8 mouse cellular contexts compared by ENCODE assay signal in the genomic region with DNA sequence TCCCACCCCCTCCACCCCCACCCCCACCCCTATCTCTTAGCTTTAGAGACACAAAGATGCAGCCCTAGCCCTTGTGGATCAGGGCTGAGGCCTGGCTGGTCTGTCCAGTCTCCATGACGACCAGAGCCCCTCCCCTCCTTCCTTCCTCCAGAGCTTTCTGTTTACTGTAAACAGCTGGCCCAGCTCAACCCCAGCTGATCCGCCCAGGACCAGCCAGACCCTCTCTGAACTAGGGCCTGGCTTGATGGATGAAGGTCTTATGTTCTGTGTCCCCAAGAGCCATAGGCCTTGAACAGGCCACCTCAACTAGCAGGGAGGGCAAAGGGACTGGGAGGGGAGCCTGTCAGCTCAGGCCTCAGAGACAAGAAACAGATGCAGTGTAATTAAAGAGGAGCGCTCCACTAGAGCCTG. TPM values are rescaled to one million over a fixed set of nuclear protein-coding genes. Genes with fewer than 3 reads are reported as not detected.
A peak's percentile ranks its signal among the peaks of the same experiment; 100 is the strongest.
DNase-seq lines count a peak whose midpoint lies in the region; ATAC-seq and TF ChIP-seq lines count a peak whose summit lies in the region.

No protein-coding gene starts in this region.

- TF ChIP-seq CTCF in testis, adult 2 months (IDR thresholded peaks at IDR 0.05; ENCODE audit: control insufficient read depth, insufficient read depth, insufficient replicate concordance, low read depth, low read length), result no peak
- no peak for TF ChIP-seq CTCF in hindbrain, postnatal 0 days (IDR thresholded peaks at IDR 0.05; ENCODE audit: low read depth)

- H3K9me3 ChIP-seq in hindbrain, postnatal 0 days (ENCODE audit: low read length), result no peaks in the 10 kb centered on the region
- no peaks in the 10 kb centered on the region for H3K9me3 ChIP-seq in liver, embryonic 16.5 days (replicated peaks; ENCODE audit: control insufficient read depth, low read length)

- no peak overlapping the region for H3K4me2 ChIP-seq in hindbrain, postnatal 0 days (ENCODE audit: low read depth, low read length)
- H3K4me2 ChIP-seq in liver, embryonic 16.5 days (ENCODE audit: low read depth, low read length), result no peak overlapping the region

- WGBS in hindbrain, postnatal 0 days, result 30% methylated on average over 3 of the region's 3 CpGs
- WGBS in liver, embryonic 16.5 days (ENCODE audit: insufficient replicate concordance), result 34% methylated on average over 3 of the region's 3 CpGs

- peaks cover 21% of the 10 kb centered on the region for H3K4me1 ChIP-seq in testis, adult 2 months (ENCODE audit: control insufficient read depth, insufficient read depth, low read length)
- peaks cover 4% of the 10 kb centered on the region; the same call in 1 of the 2 replicates for H3K4me1 ChIP-seq in hindbrain, postnatal 0 days (ENCODE audit: insufficient read depth, low read length)
- peaks cover 39% of the 10 kb centered on the region for H3K4me1 ChIP-seq in liver, embryonic 16.5 days (ENCODE audit: control insufficient read depth, low read depth, low read length)

- DNase-seq in testis, postnatal 10 days (ENCODE audit: low spot score), result no peak
- no peak for DNase-seq in hindbrain, postnatal 0 days (ENCODE audit: low spot score)
- DNase-seq in yolk sac, embryonic 10.5 days (ENCODE audit: low spot score), result peak; percentile 80
- DNase-seq in layer of hippocampus, adult 18-20 months (ENCODE audit: low spot score in 2 of 2), result no peak
- DNase-seq in spleen, adult 18-20 months, result no peak
- no peak for DNase-seq in frontal cortex, postnatal 14 days (ENCODE audit: low spot score in 2 of 2)

- no peaks in the 10 kb centered on the region for H3K27me3 ChIP-seq in testis, adult 2 months (ENCODE audit: control insufficient read depth, insufficient read depth, low read length)
- no peaks in the 10 kb centered on the region for H3K27me3 ChIP-seq in hindbrain, postnatal 0 days (ENCODE audit: insufficient read depth, low read length)
- no peaks in the 10 kb centered on the region; the same call in 1 of the 2 replicates for H3K27me3 ChIP-seq in liver, embryonic 16.5 days (ENCODE audit: control insufficient read depth, insufficient read depth, low read depth, low read length)

- peak; percentile 50; the same call in 1 of the 2 replicates for ATAC-seq in hindbrain, postnatal 0 days
- ATAC-seq in liver, embryonic 16.5 days (ENCODE audit: low read depth), result peak; percentile 13

- H3K36me3 ChIP-seq in testis, adult 2 months (ENCODE audit: control insufficient read depth, insufficient read depth, low read length), result no peaks in the 10 kb centered on the region
- H3K36me3 ChIP-seq in hindbrain, postnatal 0 days (ENCODE audit: insufficient read depth, low read length), result no peaks in the 10 kb centered on the region
- H3K36me3 ChIP-seq in liver, embryonic 16.5 days (ENCODE audit: control insufficient read depth, insufficient read depth), result no peaks in the 10 kb centered on the region

- no peak overlapping the region for H3K9ac ChIP-seq in hindbrain, postnatal 0 days (replicated peaks; ENCODE audit: low read length)
- peak overlapping the region; percentile 31; the same call in 1 of the 2 replicates for H3K9ac ChIP-seq in liver, embryonic 16.5 days (ENCODE audit: low read depth, low read length)

- H3K27ac ChIP-seq in testis, adult 2 months (ENCODE audit: control insufficient read depth, insufficient read depth, low read depth, low read length), result peak overlapping the region; percentile 17; the same call in 1 of the 2 replicates
- no peak overlapping the region for H3K27ac ChIP-seq in hindbrain, postnatal 0 days
- H3K27ac ChIP-seq in liver, embryonic 16.5 days (ENCODE audit: low read length), result peak overlapping the region; percentile 49

- TF ChIP-seq POLR2A in testis, adult 2 months (IDR thresholded peaks at IDR 0.05; ENCODE audit: control insufficient read depth, low read depth, low read length), result no peak

- no peak overlapping the region for H3K4me3 ChIP-seq in testis, adult 2 months (ENCODE audit: control insufficient read depth, low read depth, low read length)
- no peak overlapping the region for H3K4me3 ChIP-seq in hindbrain, postnatal 0 days (ENCODE audit: low read length)
- H3K4me3 ChIP-seq in liver, embryonic 16.5 days (ENCODE audit: low read depth, low read length), result no peak overlapping the region

RNA-seq across cellular contexts. Expression of a gene that starts 16.3 kb away (rescaled TPM):
- 10.0 and 10.2 TPM in 2 replicates for polyA plus RNA-seq in testis, adult 2 months (2012; rRNA removed)
- 32.7 and 34.0 TPM in 2 replicates for total RNA-seq in hindbrain, postnatal 0 days (2014; rRNA removed)
- polyA plus RNA-seq in hindbrain, postnatal 0 days (2015; fragmentation: Nextera tagmentation; extraction: Ambion mirVana), result 18.3 and 20.5 TPM in 2 replicates
- polyA plus RNA-seq in liver, embryonic 16.5 days (2015; fragmentation: Nextera tagmentation; extraction: Ambion mirVana), result 5.5 and 6.3 TPM in 2 replicates
- 10 to 100 TPM; 44.2 to 49.9 TPM for total RNA-seq in layer of hippocampus, adult 18-20 months (2021)

RNA-seq across cellular contexts. Expression of a gene that starts 20.8 kb away (rescaled TPM):
- polyA plus RNA-seq in testis, adult 2 months (2012; rRNA removed), result 0.54 and 0.59 TPM in 2 replicates
- 4.2 and 4.3 TPM in 2 replicates for total RNA-seq in hindbrain, postnatal 0 days (2014; rRNA removed)
- 2.4 and 2.6 TPM in 2 replicates for polyA plus RNA-seq in hindbrain, postnatal 0 days (2015; fragmentation: Nextera tagmentation; extraction: Ambion mirVana)
- polyA plus RNA-seq in liver, embryonic 16.5 days (2015; fragmentation: Nextera tagmentation; extraction: Ambion mirVana), result 2.0 and 2.1 TPM in 2 replicates
- 1 to 10 TPM; 2.0 to 2.8 TPM for total RNA-seq in layer of hippocampus, adult 18-20 months (2021)

RNA-seq across cellular contexts. Expression of a gene that starts 33.7 kb away (rescaled TPM):
- 11.8 and 11.9 TPM in 2 replicates for polyA plus RNA-seq in testis, adult 2 months (2012; rRNA removed)
- 28.3 and 28.4 TPM in 2 replicates for total RNA-seq in hindbrain, postnatal 0 days (2014; rRNA removed)
- polyA plus RNA-seq in hindbrain, postnatal 0 days (2015; fragmentation: Nextera tagmentation; extraction: Ambion mirVana), result 31.8 and 32.6 TPM in 2 replicates
- 0.20 TPM in 1 of 2 replicates, not detected in the other for polyA plus RNA-seq in liver, embryonic 16.5 days (2015; fragmentation: Nextera tagmentation; extraction: Ambion mirVana)
- 1 to 10 TPM; 7.5 to 7.9 TPM for total RNA-seq in layer of hippocampus, adult 18-20 months (2021)

RNA-seq across cellular contexts. Expression of a gene that starts 46.2 kb away (rescaled TPM):
- polyA plus RNA-seq in testis, adult 2 months (2012; rRNA removed), result 3.5 and 3.6 TPM in 2 replicates
- total RNA-seq in hindbrain, postnatal 0 days (2014; rRNA removed), result 12.4 and 22.6 TPM in 2 replicates
- polyA plus RNA-seq in hindbrain, postnatal 0 days (2015; fragmentation: Nextera tagmentation; extraction: Ambion mirVana), result 11.4 and 12.6 TPM in 2 replicates
- 6.2 and 8.5 TPM in 2 replicates for polyA plus RNA-seq in liver, embryonic 16.5 days (2015; fragmentation: Nextera tagmentation; extraction: Ambion mirVana)
- 1 to 10 TPM; 6.6 TPM for total RNA-seq in layer of hippocampus, adult 18-20 months (2021)

Comparison
In these comparisons a context has a peak if more than half of its experiments do, and no peak if none do; other contexts are left out.
1. RNA of a gene that starts 33.7 kb away (polyA plus RNA-seq): 31.8 to 32.6 TPM in hindbrain, postnatal 0 days and 11.8 to 11.9 TPM in testis, adult 2 months; 0.20 TPM in liver, embryonic 16.5 days; every median in the first group is over 10 times any median in the second.